Mouse (Mus musculus): Measurements from ENCODE around the gene Popdc2. TPM values are rescaled to one million over a fixed set of nuclear protein-coding genes. Genes with fewer than 3 reads are reported as not detected.
A peak's percentile ranks its signal among the peaks of the same experiment; 100 is the strongest.

Popdc2 gene
- total RNA-seq, 2 experiments from 2014 or later = 56.1 to 66.9 TPM

DNA sequence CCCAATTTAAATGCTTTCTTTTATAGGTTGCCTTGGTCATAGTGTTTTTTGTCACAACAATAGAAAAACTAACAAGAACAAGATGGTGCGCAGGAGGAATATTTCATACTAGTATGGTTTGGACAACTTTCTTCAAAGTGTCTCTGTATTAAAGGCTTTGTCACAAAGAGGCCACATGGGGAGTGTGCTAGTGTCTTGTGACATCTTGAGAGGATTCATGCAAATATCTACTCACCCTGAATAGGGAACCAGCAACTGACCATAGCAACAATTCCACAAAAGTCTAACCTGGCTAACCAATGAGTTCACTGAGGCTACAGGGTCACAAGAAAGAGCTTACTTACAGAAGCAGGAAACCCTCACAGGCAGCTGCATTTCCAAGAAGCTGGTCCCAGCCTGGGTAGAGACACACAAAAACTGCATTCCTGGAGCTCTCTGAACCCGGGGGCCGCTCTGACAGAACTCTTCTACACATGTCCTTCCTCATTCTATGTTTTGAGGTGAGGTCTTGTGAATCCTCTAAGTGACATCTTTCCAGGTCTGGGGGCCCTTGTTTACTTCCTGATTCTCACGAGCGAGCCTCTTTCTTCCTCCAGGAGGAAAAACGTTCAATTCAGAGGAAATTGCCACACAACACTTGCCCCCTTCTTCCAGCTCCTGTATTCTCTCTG is 33.2 kb downstream of the Popdc2 start:
- intact Hi-C loops (cut with DNase I; ENCODE audit: low total_unique reads) = no loop called here
- DNase-seq = no peak

DNA sequence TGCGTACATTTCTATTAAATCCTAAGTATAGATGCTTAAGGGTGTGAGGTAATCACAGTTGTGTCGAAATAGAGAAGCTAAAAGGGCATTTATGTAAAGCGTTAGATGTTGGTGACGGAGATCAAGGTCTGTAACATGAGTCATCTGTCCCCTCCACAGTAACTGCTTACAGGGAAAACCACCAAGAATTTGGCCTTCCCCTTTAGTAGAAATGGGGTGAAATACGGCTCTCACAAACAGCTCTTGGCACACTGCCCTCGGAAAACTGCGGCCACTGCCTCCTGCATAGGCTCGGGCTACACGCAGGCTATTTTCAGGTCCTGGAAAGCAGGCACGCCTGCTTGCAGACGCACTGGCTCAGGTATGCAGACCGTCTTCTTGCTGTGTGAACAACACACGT is 34.1 kb downstream of the Popdc2 start:
- intact Hi-C loops (cut with DNase I; ENCODE audit: low total_unique reads) = no loop called here
- peak; percentile 64 for DNase-seq

- intact Hi-C loops (cut with DNase I; ENCODE audit: low total_unique reads) = no loop called here
- DNase-seq = no peak
Observed at GRCm38 (mm10) chr16:38398266-38398665, 36.3 kb downstream of the Popdc2 start.

DNA sequence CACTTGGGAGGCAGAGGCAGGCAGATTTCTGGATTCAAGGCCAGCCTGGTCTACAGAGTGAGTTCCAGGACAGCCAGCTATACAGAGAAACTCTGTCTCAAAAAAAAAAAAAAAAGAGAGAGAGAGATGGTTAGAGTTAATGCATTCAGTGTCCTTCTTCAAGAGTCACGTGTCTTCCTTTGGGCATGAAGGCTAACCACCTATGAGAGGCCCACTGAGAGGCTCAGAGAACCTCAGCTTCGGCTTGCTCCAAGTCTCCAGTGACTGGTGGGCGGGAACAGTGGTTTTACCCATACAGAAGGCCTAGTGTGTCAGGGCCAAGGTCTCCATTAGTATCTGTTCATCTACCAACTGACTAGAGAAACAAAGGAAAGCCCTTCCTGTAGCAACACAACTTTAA is 37.1 kb downstream of the Popdc2 start:
- no peak for DNase-seq
- intact Hi-C loops (cut with DNase I; ENCODE audit: low total_unique reads) = no loop called here

DNA sequence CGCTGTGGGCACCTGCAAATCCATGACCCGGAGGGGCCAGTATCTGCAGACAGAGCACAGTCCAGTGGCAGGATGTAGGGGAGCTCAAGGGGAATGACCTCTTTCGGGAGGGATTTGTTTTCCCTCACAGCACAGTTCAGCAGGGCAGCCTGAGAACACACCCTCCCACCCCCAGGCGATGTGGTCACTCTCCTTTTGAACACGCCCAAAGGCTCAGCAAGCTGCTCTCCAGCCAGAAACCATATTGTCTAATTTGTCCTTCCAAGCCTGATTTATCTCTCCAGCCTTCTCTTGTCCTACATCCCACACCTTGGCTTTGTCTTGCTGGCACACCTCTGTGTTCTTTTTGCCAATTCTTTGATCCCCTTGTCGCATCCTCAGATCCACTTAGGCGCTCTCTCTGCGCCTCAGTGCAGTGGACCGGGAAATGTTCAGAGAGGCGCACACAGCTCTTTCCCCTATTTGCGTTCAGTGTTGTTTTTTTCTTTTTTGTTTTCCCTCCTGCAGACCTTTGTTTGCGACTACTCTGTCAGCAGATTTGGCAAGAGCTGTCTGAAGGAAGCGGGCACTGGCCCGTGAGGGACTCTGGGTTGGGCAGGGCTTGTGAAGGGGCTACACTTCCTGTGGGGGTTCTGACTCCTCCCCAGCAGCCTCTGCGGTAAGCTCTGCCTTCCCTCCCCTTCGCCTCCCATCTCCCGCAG is 37.7 kb downstream of the Popdc2 start:
- intact Hi-C loops (cut with DNase I; ENCODE audit: low total_unique reads) = loop anchor here (5.0 kb wide), 1 partner anchor 48 kb away; no protein-coding TSS in a partner anchor
- peak; percentile 67 for DNase-seq

- DNase-seq = no peak
- intact Hi-C loops (cut with DNase I; ENCODE audit: low total_unique reads) = loop anchor here (5.0 kb wide), 1 partner anchor 47 kb away; no protein-coding TSS in a partner anchor
Observed at GRCm38 (mm10) chr16:38400311-38400960, 38.4 kb downstream of the Popdc2 start.

DNA sequence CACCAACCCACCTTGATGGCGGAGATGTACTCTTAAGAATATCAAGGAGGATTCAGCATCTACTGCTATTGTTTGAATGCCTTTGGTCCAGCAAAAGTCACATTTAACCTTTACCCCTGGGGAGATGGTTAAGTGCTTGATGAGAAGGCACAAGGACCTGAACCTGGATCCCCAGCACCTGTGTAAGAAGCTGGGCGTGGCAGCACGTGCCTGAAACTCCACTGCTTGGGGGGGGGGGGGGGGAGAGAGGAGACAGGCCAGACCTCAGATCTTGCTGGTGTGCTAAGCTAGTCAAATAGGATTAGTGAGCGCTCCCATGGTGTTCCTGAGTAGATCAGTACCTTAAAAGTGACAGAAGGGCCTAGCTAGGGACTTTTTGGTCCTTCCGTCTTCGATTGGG is 39.5 kb downstream of the Popdc2 start:
- intact Hi-C loops (cut with DNase I; ENCODE audit: low total_unique reads) = loop anchor here (5.0 kb wide), 1 partner anchor 46 kb away; no protein-coding TSS in a partner anchor

GRCm38 (mm10) chr16:38403639-38404038 is 41.6 kb downstream of the Popdc2 start:
- DNase-seq = no peak
- intact Hi-C loops (cut with DNase I; ENCODE audit: low total_unique reads) = loop anchor here (5.0 kb wide), 1 partner anchor 44 kb away; no protein-coding TSS in a partner anchor

More for the DNA sequence above, 39.5 kb downstream of the Popdc2 start:
- DNase-seq = no peak

GRCm38 (mm10) chr16:38406293-38406692 is 44.3 kb downstream of the Popdc2 start:
- intact Hi-C loops (cut with DNase I; ENCODE audit: low total_unique reads) = no loop called here
- no peak for DNase-seq

GRCm38 (mm10) chr16:38406708-38407107 is 44.7 kb downstream of the Popdc2 start:
- no peak for DNase-seq
- intact Hi-C loops (cut with DNase I; ENCODE audit: low total_unique reads) = no loop called here

GRCm38 (mm10) chr16:38407584-38407983 is 45.6 kb downstream of the Popdc2 start:
- intact Hi-C loops (cut with DNase I; ENCODE audit: low total_unique reads) = no loop called here
- no peak for DNase-seq

DNA sequence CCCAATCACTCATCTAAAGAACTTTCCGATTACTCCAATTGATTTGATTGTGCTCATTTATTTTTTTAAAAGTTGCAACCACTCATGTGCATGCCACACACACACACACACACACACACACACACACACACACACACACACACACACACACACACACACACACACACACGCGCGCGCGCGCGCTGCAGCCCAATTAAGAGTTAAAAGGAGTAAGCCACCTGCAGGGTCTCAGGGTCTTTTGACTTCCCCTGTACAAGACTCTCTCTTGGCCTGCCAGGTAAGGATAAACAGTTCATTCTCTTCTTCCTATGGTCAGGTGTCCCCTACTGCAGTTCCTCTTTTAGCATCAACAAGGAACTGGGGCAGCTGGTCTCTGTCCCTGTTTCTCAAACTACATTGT is 46.4 kb downstream of the Popdc2 start:
- DNase-seq = no peak

GRCm38 (mm10) chr16:38414953-38415352 is 52.9 kb downstream of the Popdc2 start:
- intact Hi-C loops (cut with DNase I; ENCODE audit: low total_unique reads) = no loop called here
- no peak for DNase-seq

More for the DNA sequence above, 46.4 kb downstream of the Popdc2 start:
- intact Hi-C loops (cut with DNase I; ENCODE audit: low total_unique reads) = no loop called here

DNA sequence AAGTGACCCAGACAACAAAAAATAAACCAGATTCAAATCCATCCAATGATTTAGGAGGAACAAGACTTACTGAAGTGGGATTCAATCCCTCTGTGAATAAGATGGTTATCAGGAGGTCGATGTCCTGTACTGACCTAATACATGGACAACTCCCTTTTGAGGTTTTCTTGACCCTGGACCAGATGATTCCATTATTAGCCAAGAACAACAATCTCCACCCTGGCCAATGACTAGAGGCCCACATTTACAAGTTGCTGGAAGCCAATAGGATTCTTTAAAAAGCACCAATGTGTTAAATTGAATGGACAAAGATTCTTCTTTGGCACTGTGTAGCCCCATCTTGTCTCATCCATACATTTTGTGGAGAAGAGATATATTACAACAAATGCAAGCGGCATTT is 63.4 kb downstream of the Popdc2 start:
- no peak for DNase-seq
- intact Hi-C loops (cut with DNase I; ENCODE audit: low total_unique reads) = no loop called here

- DNase-seq = no peak
- intact Hi-C loops (cut with DNase I; ENCODE audit: low total_unique reads) = no loop called here
Observed at GRCm38 (mm10) chr16:38425799-38426198, 63.8 kb downstream of the Popdc2 start.

Other genes starting within 250 kb of the Popdc2 start
- not detected for gene Nr1i2, start 67.4 kb upstream of the Popdc2 start, total RNA-seq (2021)
- gene Maats1, start 20.1 kb upstream of the Popdc2 start, total RNA-seq (2021) = not detected
- 100 to 1,000 TPM; 134 to 137 TPM for gene Cox17, start 15.2 kb upstream of the Popdc2 start, total RNA-seq (2021)
- not detected for gene Gm21987, start 15.2 kb upstream of the Popdc2 start, total RNA-seq (2021)
- gene Pla1a, start 70.9 kb downstream of the Popdc2 start, total RNA-seq (2021) = 1 to 10 TPM; 3.8 to 4.7 TPM
- 10 to 100 TPM; 25.5 to 27.6 TPM for gene Adprh, start 90.5 kb downstream of the Popdc2 start, total RNA-seq (2021)
- under 1 TPM in 1 of 2 experiments, not detected in 1; 0.12 TPM for gene Cd80, start 93.4 kb downstream of the Popdc2 start, total RNA-seq (2021)
- 10 to 100 TPM; 40.7 to 45.0 TPM for gene Timmdc1, start 160.5 kb downstream of the Popdc2 start, total RNA-seq (2021)
- gene Poglut1, start 188.0 kb downstream of the Popdc2 start, total RNA-seq (2021) = 1 to 10 TPM; 8.3 to 9.0 TPM
- gene Tmem39a, start 196.5 kb downstream of the Popdc2 start, total RNA-seq (2021) = 10 to 100 TPM; 17.3 to 19.1 TPM